Mouse (Mus musculus) neural tube, embryonic 14.5 days (tissue): ENCODE data around the gene Rorc. TPM values are rescaled to one million over a fixed set of nuclear protein-coding genes. Genes with fewer than 3 reads are reported as not detected.

ENCODE experiments used
- ATAC-seq: fragments of 200-750 bp; cut with Nextera tagmentation; 2 replicates; pipeline ENCODE4 v1.8.0; 2017; ENCODE audit warnings: low read depth, mild to moderate bottlenecking, moderate TSS enrichment, moderate library complexity
- H3K27ac ChIP-seq: fragments of 300-500 bp; sonication (generic); 2 replicates; pipeline ENCODE4 v1.5.1; 2014; ENCODE audit warnings: low read depth, mild to moderate bottlenecking, control low read depth, low read length, moderate library complexity, mixed read lengths
- H3K27me3 ChIP-seq: fragments of 300-500 bp; sonication (generic); 2 replicates; pipeline ENCODE4 v1.6.1; 2014; ENCODE audit warnings: low read length; ENCODE audit not compliant: control insufficient read depth, insufficient read depth
- H3K36me3 ChIP-seq: fragments of 300-500 bp; sonication (generic); 2 replicates; pipeline ENCODE4 v1.6.1; 2014; ENCODE audit warnings: low read length, mixed read lengths; ENCODE audit not compliant: control insufficient read depth, insufficient read depth
- H3K4me1 ChIP-seq: fragments of 300-500 bp; sonication (generic); 2 replicates; pipeline ENCODE4 v1.6.1; 2014; ENCODE audit warnings: low read length; ENCODE audit not compliant: control insufficient read depth, insufficient read depth
- H3K4me2 ChIP-seq: fragments of 300-500 bp; sonication (generic); 2 replicates; pipeline ENCODE4 v1.6.1; 2014; ENCODE audit warnings: mild to moderate bottlenecking, low read depth, low read length, control low read depth
- H3K4me3 ChIP-seq: fragments of 300-500 bp; sonication (generic); 2 replicates; pipeline ENCODE4 v1.5.1; 2014; ENCODE audit warnings: low read depth, low read length, control low read depth, mixed read lengths
- H3K9ac ChIP-seq: fragments of 300-500 bp; sonication (generic); replicated peaks from 2 replicates; pipeline ENCODE4 v1.6.1; 2014; ENCODE audit warnings: low read depth, mild to moderate bottlenecking, control low read depth, low read length, mixed read lengths
- H3K9me3 ChIP-seq: fragments of 300-500 bp; sonication (generic); 2 replicates; pipeline ENCODE4 v1.6.1; 2016; ENCODE audit warnings: low read length; ENCODE audit not compliant: control insufficient read depth
- WGBS: fragments of 180-500 bp; shearing (Covaris S2); extraction: QIAGEN DNeasy Blood & Tissue Kit; methylation state at CpG from one replicate; pipeline ENCODE4 v1.1.7; 2014; 5-methylcytosine and 5-hydroxymethylcytosine counted together
- polyA plus RNA-seq: library from polyadenylated mRNA; unstranded; fragments of >200 nt; fragmentation: Nextera tagmentation; extraction: Ambion mirVana; gene quantifications from 2 replicates; pipeline ENCODE4 v1.2.1, GENCODE M21; 2014

The Rorc gene
- polyA plus RNA-seq, 1 experiment from 2014 or later, result 0.24 TPM

DNA sequence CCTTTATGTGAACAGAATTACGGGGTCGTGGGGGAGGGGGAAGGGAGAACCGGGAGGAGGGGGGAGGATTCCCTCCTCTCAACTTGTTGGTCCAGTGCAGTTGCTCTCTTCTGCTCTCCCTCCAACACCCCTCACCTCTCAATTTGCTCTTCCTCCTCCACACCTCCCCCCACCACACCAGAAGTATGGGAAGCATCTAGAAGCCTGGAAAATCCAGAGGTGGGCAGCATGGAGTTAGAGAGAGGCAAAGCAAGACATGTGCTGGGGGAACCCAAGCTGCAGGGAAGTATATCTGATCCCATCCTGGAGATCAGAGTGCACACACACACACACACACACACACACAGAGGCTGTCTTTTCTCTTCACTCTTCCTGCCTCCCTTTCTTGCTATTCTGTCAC, 556 bp upstream of the Rorc start:
- H3K36me3 ChIP-seq, result no peaks in the 10 kb centered on the region
- 0% methylated on average over 3 of the region's 3 CpGs for WGBS
- peaks cover 8% of the 10 kb centered on the region; the same call in 1 of the 2 replicates for H3K4me1 ChIP-seq
- no peaks in the 10 kb centered on the region for H3K9me3 ChIP-seq
- ATAC-seq, result no peak
- H3K27ac ChIP-seq, result no peak overlapping the region
- no peak overlapping the region; the same call in 1 of the 2 replicates for H3K4me2 ChIP-seq
- no peak overlapping the region for H3K4me3 ChIP-seq
- H3K27me3 ChIP-seq, result no peaks in the 10 kb centered on the region
- no peak overlapping the region for H3K9ac ChIP-seq

DNA sequence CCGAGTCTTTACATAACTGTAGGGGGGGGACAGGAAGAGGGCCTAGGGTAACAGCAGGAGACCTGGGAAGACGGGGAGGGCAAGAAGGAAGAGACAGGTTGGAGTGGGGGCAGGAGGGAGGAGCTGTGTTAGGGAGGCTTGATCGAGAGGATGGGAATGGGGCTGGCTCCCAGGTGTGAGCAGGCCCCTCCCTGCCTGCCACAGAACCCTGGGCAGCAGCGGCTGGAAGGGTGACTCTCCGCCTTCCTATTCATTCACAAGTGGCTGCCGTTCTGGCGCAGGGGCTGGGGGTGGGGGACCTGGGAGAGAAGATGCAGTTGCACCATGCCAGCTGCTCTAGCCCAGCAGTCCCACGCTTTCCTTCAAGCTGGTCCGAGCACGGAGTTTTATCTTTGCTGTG, 496 bp downstream of the Rorc start:
- peak; percentile 38; the same call in 1 of the 2 replicates for ATAC-seq
- Histone ChIP-seq H3K4me1 (peaks cover 8% of the 10 kb centered on the region; the same call in 1 of the 2 replicates), H3K9me3 (no peaks in the 10 kb centered on the region), H3K4me2 (peak overlapping the region; percentile 27; the same call in 1 of the 2 replicates), H3K27me3 (no peaks in the 10 kb centered on the region), H3K27ac (no peak overlapping the region), H3K36me3 (no peaks in the 10 kb centered on the region), H3K4me3 (no peak overlapping the region), H3K9ac (no peak overlapping the region; the same call in 1 of the 2 replicates)
- WGBS, result 3% methylated on average over 10 of the region's 10 CpGs

DNA sequence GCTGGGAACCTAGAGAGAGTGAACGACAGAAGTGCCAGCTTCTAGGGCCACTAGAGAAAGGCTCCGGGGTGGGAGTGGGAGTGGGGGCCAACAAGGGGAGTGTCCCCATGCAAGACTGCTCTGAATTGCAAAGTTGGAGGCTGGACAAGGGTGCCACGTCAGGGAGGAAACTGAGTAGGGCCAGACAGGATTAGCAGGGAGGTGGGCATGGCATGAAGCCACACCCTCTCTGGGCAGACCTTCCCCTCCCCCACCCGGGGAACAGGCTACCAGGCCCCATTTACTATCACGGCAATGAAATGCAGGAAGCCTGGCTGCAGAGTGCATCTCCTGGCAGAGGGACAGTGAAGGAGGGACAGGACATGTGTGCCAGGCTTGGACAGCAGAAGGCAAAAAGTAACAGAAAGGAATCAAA, 1.0 kb downstream of the Rorc start:
- H3K4me2 ChIP-seq, result peak overlapping the region; percentile 27; the same call in 1 of the 2 replicates
- peaks cover 8% of the 10 kb centered on the region; the same call in 1 of the 2 replicates for H3K4me1 ChIP-seq
- no peaks in the 10 kb centered on the region for H3K36me3 ChIP-seq
- H3K27me3 ChIP-seq, result no peaks in the 10 kb centered on the region
- H3K9ac ChIP-seq, result peak overlapping the region; percentile 11; the same call in 1 of the 2 replicates
- 1% methylated on average over 5 of the region's 5 CpGs for WGBS
- no peak overlapping the region for H3K4me3 ChIP-seq
- ATAC-seq, result peak; percentile 50; the same call in 1 of the 2 replicates
- H3K9me3 ChIP-seq, result no peaks in the 10 kb centered on the region
- no peak overlapping the region for H3K27ac ChIP-seq

DNA sequence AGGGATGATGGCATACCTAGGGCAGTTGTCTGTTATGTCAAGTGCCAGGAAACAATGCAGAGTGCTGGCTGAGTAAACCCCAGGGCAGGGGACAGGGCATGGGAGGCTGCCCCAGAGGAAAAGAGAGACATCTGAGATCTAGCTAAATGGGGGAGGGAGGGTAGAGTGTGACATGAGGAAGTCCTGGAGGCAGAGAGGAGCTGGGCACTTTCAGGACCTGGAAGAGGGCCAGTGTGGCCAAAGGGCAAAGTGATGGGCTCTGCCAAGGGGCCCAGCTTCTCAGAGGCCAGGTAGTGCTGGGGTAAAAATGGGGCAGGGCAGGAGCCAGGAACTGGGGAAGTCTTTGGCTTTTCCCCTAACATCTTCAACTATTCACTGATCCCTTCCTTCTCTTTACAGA, 2.0 kb downstream of the Rorc start:
- no peaks in the 10 kb centered on the region for H3K36me3 ChIP-seq
- no peaks in the 10 kb centered on the region for H3K27me3 ChIP-seq
- H3K27ac ChIP-seq, result no peak overlapping the region
- H3K9ac ChIP-seq, result no peak overlapping the region
- H3K4me2 ChIP-seq, result no peak overlapping the region
- no peak for ATAC-seq
- no peaks in the 10 kb centered on the region for H3K9me3 ChIP-seq
- H3K4me3 ChIP-seq, result no peak overlapping the region
- peaks cover 8% of the 10 kb centered on the region; the same call in 1 of the 2 replicates for H3K4me1 ChIP-seq

DNA sequence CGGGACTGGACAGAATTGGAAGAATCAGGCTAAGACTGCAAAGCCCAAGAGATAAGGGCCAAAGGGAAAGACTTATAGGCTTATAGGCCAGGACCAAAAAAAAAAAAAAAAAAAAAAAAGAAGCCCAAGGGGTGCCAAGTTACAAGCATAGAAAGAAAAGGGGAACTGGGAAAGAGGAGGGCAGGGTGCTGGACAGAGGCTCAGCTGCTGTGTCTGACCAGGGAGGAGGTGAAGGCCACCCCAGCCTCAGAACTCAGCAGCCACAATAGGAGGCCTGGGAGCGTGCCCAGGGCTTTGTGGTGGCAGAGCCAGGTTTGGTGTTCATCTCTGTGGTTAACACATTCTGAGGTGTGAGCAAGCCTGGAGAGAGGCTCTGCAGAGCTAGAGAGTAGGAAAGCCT, 2.6 kb downstream of the Rorc start:
- Histone ChIP-seq H3K36me3 (no peaks in the 10 kb centered on the region), H3K9ac (no peak overlapping the region), H3K4me2 (no peak overlapping the region), H3K9me3 (no peaks in the 10 kb centered on the region), H3K4me1 (peaks cover 8% of the 10 kb centered on the region; the same call in 1 of the 2 replicates), H3K27me3 (no peaks in the 10 kb centered on the region), H3K4me3 (no peak overlapping the region), H3K27ac (no peak overlapping the region)
- ATAC-seq, result no peak
- WGBS, result 77% methylated on average over 2 of the region's 2 CpGs

DNA sequence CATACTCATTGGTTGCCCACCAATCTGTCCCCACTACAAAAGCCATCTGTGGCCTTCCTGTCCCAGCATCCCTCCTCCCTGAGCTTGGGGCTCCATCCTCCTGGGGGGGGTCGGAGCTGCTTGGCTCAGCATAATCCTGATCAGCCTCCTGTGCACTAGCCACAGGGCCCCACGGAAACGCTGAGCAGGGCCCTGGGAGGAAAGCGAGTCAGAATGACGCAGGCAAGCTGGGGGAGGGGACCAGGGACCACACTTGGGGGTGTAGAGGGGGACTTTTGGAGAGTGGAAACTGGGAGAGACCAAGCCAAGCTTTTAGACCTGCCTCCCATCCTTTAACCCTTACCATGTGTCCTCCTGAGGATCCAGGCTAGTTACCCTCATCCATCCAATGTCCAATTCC, 3.3 kb downstream of the Rorc start:
- Histone ChIP-seq H3K9me3 (no peaks in the 10 kb centered on the region), H3K36me3 (no peaks in the 10 kb centered on the region), H3K27ac (no peak overlapping the region), H3K4me2 (no peak overlapping the region), H3K9ac (no peak overlapping the region), H3K27me3 (no peaks in the 10 kb centered on the region), H3K4me3 (no peak overlapping the region), H3K4me1 (peaks cover 8% of the 10 kb centered on the region; the same call in 1 of the 2 replicates)
- WGBS, result 57% methylated on average over 5 of the region's 5 CpGs
- ATAC-seq, result no peak

DNA sequence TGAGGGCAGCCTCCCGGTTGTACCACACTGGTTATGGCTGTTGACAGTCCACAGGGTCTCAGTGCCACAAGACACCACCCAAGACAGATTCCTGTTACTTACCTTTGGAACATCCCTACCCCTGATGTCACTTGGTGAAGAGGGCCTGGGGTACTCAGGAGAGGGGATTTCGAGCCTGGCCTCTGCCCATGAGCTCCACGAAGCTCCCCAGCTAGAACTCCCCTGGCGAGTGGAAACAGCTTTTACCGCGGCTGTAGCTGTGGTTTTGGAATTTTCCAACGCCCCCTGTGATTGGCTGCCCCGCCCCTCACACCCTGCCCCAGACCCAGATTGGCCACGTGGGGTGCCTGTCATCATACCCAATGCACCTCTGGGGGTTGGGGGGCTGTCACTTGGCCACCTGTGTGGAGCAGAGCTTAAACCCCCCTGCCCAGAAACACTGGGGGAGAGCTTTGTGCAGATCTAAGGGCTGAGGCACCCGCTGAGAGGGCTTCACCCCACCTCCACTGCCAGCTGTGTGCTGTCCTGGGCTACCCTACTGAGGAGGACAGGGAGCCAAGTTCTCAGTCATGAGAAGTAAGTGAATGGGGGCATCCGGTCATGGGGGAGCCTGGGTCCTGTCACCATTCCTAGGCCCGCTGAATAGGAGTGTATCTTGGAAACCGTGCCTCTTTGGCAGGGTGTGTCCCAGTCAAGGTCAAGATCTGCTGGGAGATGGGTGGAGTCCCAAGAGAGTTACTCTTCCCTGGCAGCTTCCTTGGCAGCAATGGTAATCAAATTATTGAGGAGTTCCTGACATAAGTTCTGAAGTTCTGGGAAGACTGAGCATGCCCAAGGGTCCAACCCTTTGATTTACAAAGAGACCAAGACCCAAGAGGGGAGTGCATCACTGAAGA, 4.7 kb downstream of the Rorc start:
- Histone ChIP-seq H3K27ac (no peak overlapping the region), H3K36me3 (no peaks in the 10 kb centered on the region), H3K4me3 (no peak overlapping the region), H3K4me2 (no peak overlapping the region), H3K9me3 (no peaks in the 10 kb centered on the region), H3K9ac (no peak overlapping the region), H3K27me3 (no peaks in the 10 kb centered on the region), H3K4me1 (peaks cover 8% of the 10 kb centered on the region; the same call in 1 of the 2 replicates)
- ATAC-seq, result no peak
- 17% methylated on average over 13 of the region's 13 CpGs for WGBS

DNA sequence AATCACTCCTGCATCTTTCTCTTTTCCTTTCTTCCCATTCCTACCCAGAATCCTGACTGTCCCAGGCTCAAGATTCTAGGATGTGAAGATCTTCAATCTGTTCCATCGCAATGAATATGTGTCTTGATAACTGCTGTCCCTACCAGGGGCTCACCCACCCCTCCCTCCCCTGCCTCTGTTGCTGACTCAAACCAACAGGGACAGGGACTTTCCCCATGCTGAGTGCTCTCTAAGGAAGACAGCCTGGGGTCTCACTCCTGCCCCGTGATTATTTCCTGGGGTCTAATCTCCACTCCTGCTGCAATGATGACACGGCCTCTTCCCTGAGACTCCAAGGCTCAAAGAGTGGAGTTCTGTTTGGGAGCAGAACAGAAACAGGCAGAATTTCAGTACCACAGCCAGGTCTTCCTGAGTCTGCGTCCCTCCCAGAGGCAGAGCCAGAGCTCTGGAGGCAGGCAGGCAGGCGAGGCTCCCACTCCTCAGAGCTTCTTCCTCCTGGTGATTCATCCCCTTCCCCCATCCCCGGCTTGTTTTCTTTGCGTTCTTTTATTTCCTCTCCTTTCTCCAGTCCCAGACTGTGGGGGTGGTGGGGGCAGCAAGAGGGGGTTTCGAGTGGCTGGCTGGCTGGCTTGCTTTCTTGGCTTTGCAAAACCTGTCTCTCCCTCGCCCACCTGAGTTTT, 7.4 kb downstream of the Rorc start:
- H3K4me2 ChIP-seq, result no peak overlapping the region
- H3K9me3 ChIP-seq, result no peaks in the 10 kb centered on the region
- WGBS, result 27% methylated on average over 9 of the region's 9 CpGs
- H3K9ac ChIP-seq, result no peak overlapping the region
- no peak for ATAC-seq
- H3K4me1 ChIP-seq, result no peaks in the 10 kb centered on the region
- no peaks in the 10 kb centered on the region for H3K36me3 ChIP-seq
- H3K27ac ChIP-seq, result no peak overlapping the region
- H3K27me3 ChIP-seq, result no peaks in the 10 kb centered on the region
- H3K4me3 ChIP-seq, result no peak overlapping the region

DNA sequence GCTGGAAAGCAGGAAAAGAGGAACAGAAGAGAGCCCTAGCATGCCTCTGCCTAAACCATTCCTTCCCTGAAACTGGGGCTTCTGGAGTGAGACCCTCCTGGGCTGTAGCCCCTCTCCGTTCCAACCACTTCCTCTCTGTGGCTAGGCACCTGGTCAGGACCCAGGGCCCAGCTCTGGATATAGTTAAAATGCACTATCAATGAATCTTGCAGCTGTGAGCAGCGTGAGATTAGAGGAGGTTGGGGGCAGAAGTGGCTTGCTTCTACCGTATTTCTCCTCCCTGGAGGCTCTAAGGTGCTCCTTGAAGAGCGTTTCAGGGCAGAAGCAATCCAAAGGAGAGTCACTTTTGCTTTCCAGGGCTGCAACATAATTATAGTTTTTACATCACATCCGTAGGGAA, 9.7 kb downstream of the Rorc start:
- no peaks in the 10 kb centered on the region for H3K4me1 ChIP-seq
- no peaks in the 10 kb centered on the region for H3K9me3 ChIP-seq
- no peak for ATAC-seq
- no peak overlapping the region for H3K4me2 ChIP-seq
- no peak overlapping the region for H3K27ac ChIP-seq
- 77% methylated on average over 5 of the region's 5 CpGs for WGBS
- no peak overlapping the region for H3K4me3 ChIP-seq
- H3K9ac ChIP-seq, result no peak overlapping the region
- no peaks in the 10 kb centered on the region for H3K36me3 ChIP-seq
- H3K27me3 ChIP-seq, result no peaks in the 10 kb centered on the region
